9 mouse cellular contexts compared by ENCODE assay signal in genomic region chr14:55114759-55115701, GRCm38 (mm10). TPM values are rescaled to one million over a fixed set of nuclear protein-coding genes. Genes with fewer than 3 reads are reported as not detected.
A peak's percentile ranks its signal among the peaks of the same experiment; 100 is the strongest.
DNase-seq lines count a peak whose midpoint lies in the region; ATAC-seq lines count a peak whose summit lies in the region.
"Had no signal": no experiment of that assay in that cellular context is flagged by ENCODE, and none has a peak within 500 bp of the region (broad histone marks: within the 10 kb centered on the region; RNA-seq: fewer than 3 reads in every experiment).

No protein-coding gene starts in this region.

- peak overlapping the region; percentile 76 for H3K27ac ChIP-seq in heart, embryonic 10.5 days
- peak overlapping the region; percentile 84 for H3K27ac ChIP-seq in forebrain, embryonic 10.5 days
- H3K27ac ChIP-seq in hindbrain, embryonic 12.5 days: peak overlapping the region; percentile 89
- H3K27ac ChIP-seq in stomach, embryonic 14.5 days (ENCODE audit: low read length): no peak overlapping the region

- ATAC-seq in hindbrain, embryonic 12.5 days (ENCODE audit: low FRiP score): peak; percentile 66
- peak; percentile 48 for ATAC-seq in megakaryocyte progenitor cell, adult 5-6 weeks (replicated peaks; ENCODE audit: poor library complexity)
- ATAC-seq in stomach, embryonic 14.5 days (ENCODE audit: insufficient number of reproducible peaks, insufficient read depth, low FRiP score, low read depth): peak; percentile 37

- H3K9me3 ChIP-seq in heart, embryonic 10.5 days: no peaks in the 10 kb centered on the region
- no peaks in the 10 kb centered on the region for H3K9me3 ChIP-seq in forebrain, embryonic 10.5 days
- H3K9me3 ChIP-seq in hindbrain, embryonic 12.5 days (replicated peaks): no peaks in the 10 kb centered on the region
- no peaks in the 10 kb centered on the region for H3K9me3 ChIP-seq in stomach, embryonic 14.5 days (ENCODE audit: control insufficient read depth, low read depth, low read length)

- H3K4me3 ChIP-seq in heart, embryonic 10.5 days: peak overlapping the region; percentile 75
- peak overlapping the region; percentile 76 for H3K4me3 ChIP-seq in forebrain, embryonic 10.5 days
- H3K4me3 ChIP-seq in hindbrain, embryonic 12.5 days: peak overlapping the region; percentile 77
- peak overlapping the region; percentile 65 for H3K4me3 ChIP-seq in stomach, embryonic 14.5 days (ENCODE audit: low read depth, low read length)

- intact Hi-C loops in left cerebral cortex, postnatal 25 days (cut with DNase I): loop anchor here (5.0 kb wide), 1 partner anchor 402 kb away; no protein-coding TSS in a partner anchor

- H3K36me3 ChIP-seq in heart, embryonic 10.5 days: no peaks in the 10 kb centered on the region
- H3K36me3 ChIP-seq in forebrain, embryonic 10.5 days (replicated peaks): no peaks in the 10 kb centered on the region
- no peaks in the 10 kb centered on the region for H3K36me3 ChIP-seq in hindbrain, embryonic 12.5 days
- H3K36me3 ChIP-seq in stomach, embryonic 14.5 days (ENCODE audit: control insufficient read depth, insufficient read depth, low read length): no peaks in the 10 kb centered on the region
- H3K36me3 ChIP-seq: G1E had no signal

- no peak for DNase-seq in heart, embryonic 10.5 days (ENCODE audit: low spot score)
- no peak for DNase-seq in heart, adult 8-10 months (ENCODE audit: low spot score)
- DNase-seq in brain, adult 2 months (ENCODE audit: low read depth, low spot score): peak; percentile 92
- DNase-seq in forebrain, embryonic 10.5 days (ENCODE audit: extremely low spot score, low spot score): no peak
- DNase-seq in left cerebral cortex, postnatal 25 days (ENCODE audit: low spot score in 2 of 2): peak; percentile 70 to 75

- H3K9ac ChIP-seq in hindbrain, embryonic 12.5 days: peak overlapping the region; percentile 84
- H3K9ac ChIP-seq in stomach, embryonic 14.5 days (replicated peaks; ENCODE audit: low read depth, low read length): peak overlapping the region; percentile 40

- H3K27me3 ChIP-seq in heart, embryonic 10.5 days (ENCODE audit: insufficient read depth, poor library complexity, severe bottlenecking): peaks cover 84% of the 10 kb centered on the region
- peaks cover 86% of the 10 kb centered on the region for H3K27me3 ChIP-seq in forebrain, embryonic 10.5 days (ENCODE audit: poor library complexity, severe bottlenecking)
- peaks cover 70% of the 10 kb centered on the region for H3K27me3 ChIP-seq in hindbrain, embryonic 12.5 days
- H3K27me3 ChIP-seq in stomach, embryonic 14.5 days (ENCODE audit: control insufficient read depth, insufficient read depth, low read length): peaks cover 15% of the 10 kb centered on the region

- H3K4me1 ChIP-seq in heart, embryonic 10.5 days: peaks cover 35% of the 10 kb centered on the region
- peaks cover 43% of the 10 kb centered on the region for H3K4me1 ChIP-seq in forebrain, embryonic 10.5 days
- H3K4me1 ChIP-seq in hindbrain, embryonic 12.5 days: peaks cover 36% of the 10 kb centered on the region
- H3K4me1 ChIP-seq in stomach, embryonic 14.5 days (ENCODE audit: control insufficient read depth, insufficient read depth, low read length): peaks cover 15% of the 10 kb centered on the region; the same call in 1 of the 2 replicates

- peak overlapping the region; percentile 99 for H3K4me2 ChIP-seq in hindbrain, embryonic 12.5 days (replicated peaks)
- H3K4me2 ChIP-seq in stomach, embryonic 14.5 days (replicated peaks; ENCODE audit: low read depth, low read length): peak overlapping the region; percentile 99

- 2% methylated on average over 74 of the region's 78 CpGs for WGBS in heart, embryonic 10.5 days
- under 1% methylated on average over 78 of the region's 78 CpGs for WGBS in forebrain, embryonic 10.5 days
- under 1% methylated on average over 63 of the region's 78 CpGs for WGBS in hindbrain, embryonic 12.5 days
- under 1% methylated on average over 71 of the region's 78 CpGs for WGBS in stomach, embryonic 14.5 days

RNA-seq across cellular contexts. Expression of gene Jph4, which starts 1.7 kb away (rescaled TPM):
- polyA plus RNA-seq in heart, embryonic 10.5 days (2016; fragmentation: Nextera tagmentation; extraction: Ambion mirVana): 0.06 and 0.18 TPM in 2 replicates
- under 1 TPM in 3 of 4 experiments, not detected in 1; 0.09 to 0.17 (median 0.09) TPM for total RNA-seq in heart, adult 8-10 months (2022)
- 0.31 and 0.56 TPM in 2 replicates for polyA plus RNA-seq in forebrain, embryonic 10.5 days (2016; fragmentation: Nextera tagmentation; extraction: Ambion mirVana)
- 10.5 and 11.5 TPM in 2 replicates for polyA plus RNA-seq in hindbrain, embryonic 12.5 days (2016; fragmentation: Nextera tagmentation; extraction: Ambion mirVana)
- 100 to 1,000 TPM; 317 to 338 TPM for total RNA-seq in left cerebral cortex, postnatal 25 days (2021)
- not detected in 2 replicates for total RNA-seq in megakaryocyte progenitor cell, adult 5-6 weeks (2015)
- not detected in 2 replicates for total RNA-seq in megakaryocyte progenitor cell, adult 5-6 weeks (2017)
- polyA plus RNA-seq in stomach, embryonic 14.5 days (2014; fragmentation: Nextera tagmentation; extraction: Ambion mirVana): 2.6 and 2.7 TPM in 2 replicates
- polyA plus RNA-seq: G1E had no signal

RNA-seq across cellular contexts. Expression of gene Ap1g2, which starts 8.6 kb away (rescaled TPM):
- polyA plus RNA-seq in heart, embryonic 10.5 days (2016; fragmentation: Nextera tagmentation; extraction: Ambion mirVana): 15.6 and 18.9 TPM in 2 replicates
- 1 to 10 TPM; 2.7 to 4.5 (median 4.1) TPM for total RNA-seq in heart, adult 8-10 months (2022)
- 16.4 and 18.5 TPM in 2 replicates for polyA plus RNA-seq in forebrain, embryonic 10.5 days (2016; fragmentation: Nextera tagmentation; extraction: Ambion mirVana)
- 9.4 and 10.1 TPM in 2 replicates for polyA plus RNA-seq in hindbrain, embryonic 12.5 days (2016; fragmentation: Nextera tagmentation; extraction: Ambion mirVana)
- total RNA-seq in left cerebral cortex, postnatal 25 days (2021): 10 to 100 TPM; 10.3 to 11.3 TPM
- 31.3 and 52.7 TPM in 2 replicates for total RNA-seq in megakaryocyte progenitor cell, adult 5-6 weeks (2015)
- 17.4 and 18.3 TPM in 2 replicates for total RNA-seq in megakaryocyte progenitor cell, adult 5-6 weeks (2017)
- 28.7 and 30.8 TPM in 2 replicates for polyA plus RNA-seq in stomach, embryonic 14.5 days (2014; fragmentation: Nextera tagmentation; extraction: Ambion mirVana)

RNA-seq across cellular contexts. Expression of gene Thtpa, which starts 20.4 kb away (rescaled TPM):
- polyA plus RNA-seq in heart, embryonic 10.5 days (2016; fragmentation: Nextera tagmentation; extraction: Ambion mirVana): 16.1 and 16.4 TPM in 2 replicates
- 10 to 100 TPM; 11.5 to 17.0 (median 14.0) TPM for total RNA-seq in heart, adult 8-10 months (2022)
- polyA plus RNA-seq in forebrain, embryonic 10.5 days (2016; fragmentation: Nextera tagmentation; extraction: Ambion mirVana): 30.5 and 31.4 TPM in 2 replicates
- polyA plus RNA-seq in hindbrain, embryonic 12.5 days (2016; fragmentation: Nextera tagmentation; extraction: Ambion mirVana): 27.3 and 27.7 TPM in 2 replicates
- 10 to 100 TPM; 23.8 to 25.0 TPM for total RNA-seq in left cerebral cortex, postnatal 25 days (2021)
- 7.3 and 7.7 TPM in 2 replicates for total RNA-seq in megakaryocyte progenitor cell, adult 5-6 weeks (2015)
- total RNA-seq in megakaryocyte progenitor cell, adult 5-6 weeks (2017): 10.9 and 11.5 TPM in 2 replicates
- polyA plus RNA-seq in stomach, embryonic 14.5 days (2014; fragmentation: Nextera tagmentation; extraction: Ambion mirVana): 19.8 and 25.0 TPM in 2 replicates

RNA-seq across cellular contexts. Expression of gene Zfhx2, which starts 22.9 kb away (rescaled TPM):
- polyA plus RNA-seq in heart, embryonic 10.5 days (2016; fragmentation: Nextera tagmentation; extraction: Ambion mirVana): 3.8 and 4.2 TPM in 2 replicates
- 1 to 10 TPM; 4.8 to 5.6 (median 4.9) TPM for total RNA-seq in heart, adult 8-10 months (2022)
- 8.1 and 9.2 TPM in 2 replicates for polyA plus RNA-seq in forebrain, embryonic 10.5 days (2016; fragmentation: Nextera tagmentation; extraction: Ambion mirVana)
- 30.9 and 33.1 TPM in 2 replicates for polyA plus RNA-seq in hindbrain, embryonic 12.5 days (2016; fragmentation: Nextera tagmentation; extraction: Ambion mirVana)
- 10 to 100 TPM; 37.5 to 47.1 TPM for total RNA-seq in left cerebral cortex, postnatal 25 days (2021)
- total RNA-seq in megakaryocyte progenitor cell, adult 5-6 weeks (2015): 2.5 and 3.1 TPM in 2 replicates
- total RNA-seq in megakaryocyte progenitor cell, adult 5-6 weeks (2017): 0.75 and 1.1 TPM in 2 replicates
- 6.0 and 6.6 TPM in 2 replicates for polyA plus RNA-seq in stomach, embryonic 14.5 days (2014; fragmentation: Nextera tagmentation; extraction: Ambion mirVana)

Comparison
In these comparisons a context has a peak if more than half of its experiments do, and no peak if none do; other contexts are left out.
1. DNase-seq: peak in brain, adult 2 months (single experiment) and left cerebral cortex, postnatal 25 days (2 of 2); none in heart, embryonic 10.5 days (single experiment), heart, adult 8-10 months (single experiment) and forebrain, embryonic 10.5 days (single experiment).
2. Peak in every context shown above with its lines, with median percentiles within 50 percentile points of each other: H3K4me3 ChIP-seq and ATAC-seq.